ENCODE assay signal across 30 mouse cellular contexts in genomic region chr6:122755913-122756312, GRCm38 (mm10). TPM values are rescaled to one million over a fixed set of nuclear protein-coding genes. Genes with fewer than 3 reads are reported as not detected.
DNase-seq lines count a peak whose midpoint lies in the region; ATAC-seq and TF ChIP-seq lines count a peak whose summit lies in the region.
"Had no signal": no experiment of that assay in that cellular context is flagged by ENCODE, and none has a peak within 500 bp of the region (broad histone marks: within the 10 kb centered on the region; RNA-seq: fewer than 3 reads in every experiment).

No protein-coding gene starts in this region.

- no peaks in the 10 kb centered on the region for H3K36me3 ChIP-seq in thymus, adult 2 months (ENCODE audit: control insufficient read depth, insufficient read depth, low read length)
- H3K36me3 ChIP-seq in CH12.LX (replicated peaks in 1 of 2; ENCODE audit: control insufficient read depth in 1 of 2, insufficient read depth in 1 of 2, low read length in 1 of 2) = peaks cover 0 to 16% of the 10 kb centered on the region in 2 experiments
- no peaks in the 10 kb centered on the region for H3K36me3 ChIP-seq in splenic B cell, adult 2 months (ENCODE audit: control insufficient read depth, insufficient read depth, low read length, poor library complexity, severe bottlenecking)
- no peaks in the 10 kb centered on the region for H3K36me3 ChIP-seq in liver, embryonic 11.5 days (ENCODE audit: control insufficient read depth, insufficient read depth, low read length)
- H3K36me3 ChIP-seq in kidney, adult 2 months (ENCODE audit: control insufficient read depth, insufficient read depth, low read length) = no peaks in the 10 kb centered on the region
- H3K36me3 ChIP-seq: heart, embryonic 10.5 days; limb, embryonic 12.5 days; liver, embryonic 13.5 days; midbrain, embryonic 10.5 days; neural tube, embryonic 15.5 days had no signal

- in situ Hi-C loops in CH12.LX (cut with MboI; ENCODE audit: low pct_ligation_motif_present, low pct_unique_long_range_greater_than_20kb, low sequenced_read_pairs) = no loop called here

- dilution Hi-C loops in CH12.LX (cut with MboI; ENCODE audit: extremely low pct_ligation_motif_present, extremely low pct_unique_long_range_greater_than_20kb, low sequenced_read_pairs) = no loop called here

- WGBS in thymus, adult 2 months = 11% methylated on average over 2 of the region's 2 CpGs
- 24% methylated on average over 2 of the region's 2 CpGs for WGBS in liver, embryonic 11.5 days
- WGBS in kidney, adult 2 months = 36% methylated on average over 2 of the region's 2 CpGs

- H3K4me2 ChIP-seq in CH12.LX (ENCODE audit: insufficient read depth, low read depth, poor library complexity, severe bottlenecking) = no peak overlapping the region
- H3K4me2 ChIP-seq in liver, embryonic 11.5 days = no peak overlapping the region
- H3K4me2 ChIP-seq: forebrain, embryonic 13.5 days; limb, embryonic 12.5 days; liver, embryonic 13.5 days; neural tube, embryonic 15.5 days had no signal

- no peak for TF ChIP-seq EP300 in CH12.LX (IDR thresholded peaks at IDR 0.05; ENCODE audit: low read length)

- no peak overlapping the region for H3K9ac ChIP-seq in CH12.LX (ENCODE audit: insufficient read depth, low read depth)
- H3K9ac ChIP-seq in liver, embryonic 11.5 days (ENCODE audit: low read depth, low read length) = no peak overlapping the region
- H3K9ac ChIP-seq: forebrain, embryonic 13.5 days; limb, embryonic 12.5 days; liver, embryonic 13.5 days; neural tube, embryonic 15.5 days had no signal

- peak overlapping the region; percentile 47; the same call in 1 of the 2 replicates for H3K27ac ChIP-seq in thymus, adult 2 months (ENCODE audit: control insufficient read depth, insufficient read depth, low read length)
- no peak overlapping the region for H3K27ac ChIP-seq in CH12.LX (ENCODE audit: insufficient read depth, low read depth)
- H3K27ac ChIP-seq in liver, embryonic 11.5 days (ENCODE audit: low read depth, low read length) = no peak overlapping the region
- H3K27ac ChIP-seq in kidney, adult 2 months (ENCODE audit: insufficient read depth, low read depth, low read length) = no peak overlapping the region
- H3K27ac ChIP-seq: forebrain, embryonic 13.5 days; gastrocnemius, adult 2 months; heart, embryonic 10.5 days; limb, embryonic 12.5 days; liver, embryonic 13.5 days; macrophage; midbrain, embryonic 10.5 days; neural tube, embryonic 15.5 days had no signal

- peak; percentile 9 for DNase-seq in thymus, adult 2 months
- no peak for DNase-seq in thymus, postnatal 4 days
- DNase-seq in CH12.LX (ENCODE audit: extremely low read depth) = no peak
- DNase-seq in splenic B cell, adult 2 months (ENCODE audit: low read depth, low spot score) = peak; percentile 57
- DNase-seq in liver, embryonic 11.5 days (ENCODE audit: low spot score) = no peak
- no peak for DNase-seq in frontal cortex, postnatal 14 days (ENCODE audit: low spot score in 2 of 2)
- DNase-seq in kidney, adult 2 months = no peak
- DNase-seq: adrenal gland, postnatal 10 days; cerebellum, adult 18-20 months; cerebellum, postnatal 36 days; gastrocnemius, adult 2 months; kidney, adult 18-20 months; kidney, postnatal 10 days; liver, embryonic 13.5 days; lung, adult 2 months; thymus, postnatal 25 days had no signal

- no peaks in the 10 kb centered on the region for H3K27me3 ChIP-seq in thymus, adult 2 months (ENCODE audit: control insufficient read depth, insufficient read depth, low read length)
- H3K27me3 ChIP-seq in CH12.LX (replicated peaks) = no peaks in the 10 kb centered on the region
- no peaks in the 10 kb centered on the region for H3K27me3 ChIP-seq in splenic B cell, adult 2 months (ENCODE audit: control insufficient read depth, insufficient read depth, low read length, poor library complexity, severe bottlenecking)
- no peaks in the 10 kb centered on the region for H3K27me3 ChIP-seq in liver, embryonic 11.5 days (replicated peaks; ENCODE audit: control insufficient read depth, insufficient read depth, low read length)
- H3K27me3 ChIP-seq in kidney, adult 2 months (replicated peaks; ENCODE audit: control insufficient read depth, insufficient read depth, low read length) = no peaks in the 10 kb centered on the region
- H3K27me3 ChIP-seq: forebrain, embryonic 13.5 days; limb, embryonic 12.5 days; liver, embryonic 13.5 days; neural tube, embryonic 15.5 days; Patski had no signal

- peak; percentile 10 to 38; a peak in 3 of 4 replicates for ATAC-seq in hematopoietic stem cell, adult 5-6 weeks (replicated peaks in 1 of 2; ENCODE audit: insufficient read depth in 1 of 2, low FRiP score in 2 of 2, low TSS enrichment in 1 of 2, low read depth in 1 of 2, poor library complexity in 2 of 2, severe bottlenecking in 2 of 2)
- ATAC-seq in liver, embryonic 11.5 days (replicated peaks; ENCODE audit: low FRiP score) = no peak
- ATAC-seq: forebrain, embryonic 13.5 days; midbrain, embryonic 16.5 days; Patski had no signal

- TF ChIP-seq CTCF in thymus, adult 2 months (IDR thresholded peaks at IDR 0.05; ENCODE audit: borderline replicate concordance, control insufficient read depth, extremely low read depth, insufficient read depth, low read length, poor library complexity) = no peak
- no peak for TF ChIP-seq CTCF in CH12.LX (conservative IDR thresholded peaks at IDR 0.05 in 1 of 2, IDR thresholded peaks at IDR 0.05 in 1 of 2; ENCODE audit: low read depth in 2 of 2, low read length in 2 of 2)
- no peak for TF ChIP-seq CTCF in kidney, adult 2 months (conservative IDR thresholded peaks at IDR 0.05; ENCODE audit: insufficient read depth, insufficient read length, low read depth, low read length)

- TF ChIP-seq POLR2A in thymus, adult 2 months (IDR thresholded peaks at IDR 0.05; ENCODE audit: control insufficient read depth, extremely low read depth, insufficient read depth, low read length, poor library complexity) = no peak
- no peak for TF ChIP-seq POLR2A in CH12.LX (IDR thresholded peaks at IDR 0.05; ENCODE audit: low read depth, low read length)
- TF ChIP-seq POLR2A in kidney, adult 2 months (IDR thresholded peaks at IDR 0.05; ENCODE audit: low read depth, low read length) = no peak

- H3K4me3 ChIP-seq in thymus, adult 2 months (ENCODE audit: control insufficient read depth, insufficient read depth, low read length) = no peak overlapping the region
- no peak overlapping the region for H3K4me3 ChIP-seq in CH12.LX (replicated peaks in 1 of 3; ENCODE audit: low read depth in 2 of 3, low read length in 2 of 3, poor library complexity in 1 of 3)
- H3K4me3 ChIP-seq in liver, embryonic 11.5 days (ENCODE audit: low read depth, low read length) = no peak overlapping the region
- H3K4me3 ChIP-seq in kidney, adult 2 months (ENCODE audit: insufficient read depth, low read depth, low read length) = no peak overlapping the region
- H3K4me3 ChIP-seq: forebrain, embryonic 13.5 days; gastrocnemius, adult 2 months; heart, embryonic 10.5 days; limb, embryonic 12.5 days; liver, embryonic 13.5 days; midbrain, embryonic 10.5 days; myocyte; neural tube, embryonic 15.5 days had no signal

- peaks cover 9% of the 10 kb centered on the region for H3K4me1 ChIP-seq in thymus, adult 2 months (replicated peaks; ENCODE audit: control insufficient read depth, insufficient read depth, low read length)
- peaks cover 4 to 19% of the 10 kb centered on the region in 2 experiments for H3K4me1 ChIP-seq in CH12.LX (ENCODE audit: control insufficient read depth in 1 of 2, insufficient read depth in 2 of 2)
- H3K4me1 ChIP-seq in liver, embryonic 11.5 days (replicated peaks; ENCODE audit: control insufficient read depth, insufficient read depth, low read length) = peaks cover 7% of the 10 kb centered on the region
- H3K4me1 ChIP-seq in kidney, adult 2 months (ENCODE audit: control insufficient read depth, insufficient read depth, low read length) = no peaks in the 10 kb centered on the region
- H3K4me1 ChIP-seq: forebrain, embryonic 13.5 days; limb, embryonic 12.5 days; neural tube, embryonic 15.5 days had no signal

- H3K79me2 ChIP-seq in CH12.LX (replicated peaks; ENCODE audit: control insufficient read depth, extremely low read depth, insufficient read depth, poor library complexity, severe bottlenecking) = no peaks in the 10 kb centered on the region; the same call in 1 of the 2 replicates

- no peaks in the 10 kb centered on the region for H3K9me3 ChIP-seq in CH12.LX (replicated peaks; ENCODE audit: low read length)
- H3K9me3 ChIP-seq in liver, embryonic 11.5 days (ENCODE audit: control insufficient read depth, low read length) = no peaks in the 10 kb centered on the region
- H3K9me3 ChIP-seq: forebrain, embryonic 13.5 days; heart, embryonic 10.5 days; limb, embryonic 12.5 days; liver, embryonic 13.5 days; midbrain, embryonic 10.5 days; neural tube, embryonic 15.5 days had no signal

- no peak for TF ChIP-seq RAD21 in CH12.LX (IDR thresholded peaks at IDR 0.05; ENCODE audit: low read depth, low read length)

TF ChIP-seq in CH12.LX, 34 proteins besides CTCF, POLR2A, EP300 and RAD21 (continues in another document):
- no peak for TF ChIP-seq CHD2 (IDR thresholded peaks at IDR 0.05; ENCODE audit: low read length)
- TF ChIP-seq GABPA (IDR thresholded peaks at IDR 0.05; ENCODE audit: insufficient replicate concordance, low read depth, low read length) = no peak
- no peak for TF ChIP-seq CHD1 (IDR thresholded peaks at IDR 0.05; ENCODE audit: low read depth, low read length)
- TF ChIP-seq ELF1 (IDR thresholded peaks at IDR 0.05; ENCODE audit: low read depth, low read length) = peak; percentile 46; the same call in 1 of the 2 replicates
- TF ChIP-seq PAX5 (IDR thresholded peaks at IDR 0.05; ENCODE audit: low read length) = no peak
- no peak for TF ChIP-seq MAX (IDR thresholded peaks at IDR 0.05; ENCODE audit: low read length)
- TF ChIP-seq RCOR1 (conservative IDR thresholded peaks at IDR 0.05; ENCODE audit: low read depth, low read length) = no peak
- TF ChIP-seq ZKSCAN1 (IDR thresholded peaks at IDR 0.05; ENCODE audit: borderline replicate concordance, low read depth, low read length) = no peak

RNA-seq across cellular contexts. Expression of gene Slc2a3, which starts 45.5 kb away (rescaled TPM):
- polyA plus RNA-seq in thymus, adult 2 months (2012; rRNA removed) = 11.7 and 12.8 TPM in 2 replicates
- total RNA-seq in CH12.LX (2012; rRNA removed) (27.8 and 38.3 TPM in 2 replicates), CH12.LX (2014; rRNA removed) (29.7 and 32.4 TPM in 2 replicates)
- 23.7 and 28.8 TPM in 2 replicates for polyA plus RNA-seq in CH12.LX (2012; ENCODE audit: insufficient read length, low read depth)
- 64.6 and 82.1 TPM in 2 replicates for total RNA-seq in hematopoietic stem cell, adult 5-6 weeks (2017)
- polyA plus RNA-seq in liver, embryonic 11.5 days (2014; fragmentation: Nextera tagmentation; extraction: Ambion mirVana) = 59.4 and 66.8 TPM in 2 replicates
- polyA plus RNA-seq in kidney, adult 2 months (2012; rRNA removed) = 1.3 and 2.7 TPM in 2 replicates

RNA-seq across cellular contexts. Expression of gene Nanog, which starts 48.6 kb away (rescaled TPM):
- polyA plus RNA-seq in thymus, adult 2 months (2012; rRNA removed) = 0.08 TPM in 1 of 2 replicates, not detected in the other
- total RNA-seq in CH12.LX (2012; rRNA removed) = not detected in 2 replicates
- total RNA-seq in CH12.LX (2014; rRNA removed) = not detected in 2 replicates
- polyA plus RNA-seq in CH12.LX (2012; ENCODE audit: insufficient read length, low read depth) = 0.12 and 0.27 TPM in 2 replicates
- not detected in 2 replicates for total RNA-seq in hematopoietic stem cell, adult 5-6 weeks (2017)
- 0.08 and 0.09 TPM in 2 replicates for polyA plus RNA-seq in liver, embryonic 11.5 days (2014; fragmentation: Nextera tagmentation; extraction: Ambion mirVana)
- 0.06 TPM in 1 of 2 replicates, not detected in the other for polyA plus RNA-seq in kidney, adult 2 months (2012; rRNA removed)
- total RNA-seq: adrenal gland, postnatal 10 days; gastrocnemius, adult 2 months; gastrocnemius, postnatal 4 days; layer of hippocampus, adult 18-20 months; layer of hippocampus, postnatal 25 days; left cerebral cortex, postnatal 10 days had no signal
- polyA plus RNA-seq: liver, embryonic 13.5 days; macrophage; midbrain, embryonic 16.5 days; neural tube, embryonic 15.5 days had no signal

Comparison
In these comparisons a context has a peak if more than half of its experiments do, and no peak if none do; other contexts are left out.
1. DNase-seq: peak in thymus, adult 2 months (single experiment) and splenic B cell, adult 2 months (single experiment); none in thymus, postnatal 4 days (single experiment), CH12.LX (single experiment), liver, embryonic 11.5 days (single experiment), frontal cortex, postnatal 14 days (0 of 2) and kidney, adult 2 months (single experiment).